Mouse (Mus musculus) embryonic facial prominence, embryonic 12.5 days (tissue): ENCODE results near the gene Csmd2. TPM values are rescaled to one million over a fixed set of nuclear protein-coding genes. Genes with fewer than 3 reads are reported as not detected.

Experiments used
- ATAC-seq: fragments of 200-750 bp; cut with Nextera tagmentation; 2 replicates; pipeline ENCODE4 v1.8.0; 2017; ENCODE audit not compliant: insufficient number of reproducible peaks, insufficient read depth, low FRiP score, low TSS enrichment
- H3K27ac ChIP-seq: fragments of 300-500 bp; sonication (generic); 2 replicates; pipeline ENCODE4 v1.5.1; 2016; ENCODE audit warnings: mild to moderate bottlenecking
- H3K27me3 ChIP-seq: fragments of 300-500 bp; sonication (generic); 2 replicates; pipeline ENCODE4 v1.6.1; 2016; ENCODE audit warnings: mild to moderate bottlenecking, moderate library complexity
- H3K36me3 ChIP-seq: fragments of 300-500 bp; sonication (generic); 2 replicates; pipeline ENCODE4 v1.6.1; 2016; ENCODE audit warnings: mild to moderate bottlenecking
- H3K4me1 ChIP-seq: fragments of 300-500 bp; sonication (generic); 2 replicates; pipeline ENCODE4 v1.6.1; 2016
- H3K4me2 ChIP-seq: fragments of 300-500 bp; sonication (generic); replicated peaks from 2 replicates; pipeline ENCODE4 v1.6.1; 2016; ENCODE audit warnings: mild to moderate bottlenecking, moderate library complexity
- H3K4me3 ChIP-seq: fragments of 300-500 bp; sonication (generic); 2 replicates; pipeline ENCODE4 v1.5.1; 2016; ENCODE audit warnings: mild to moderate bottlenecking
- H3K9ac ChIP-seq: fragments of 300-500 bp; sonication (generic); 2 replicates; pipeline ENCODE4 v1.6.1; 2016; ENCODE audit warnings: mild to moderate bottlenecking, moderate library complexity
- H3K9me3 ChIP-seq: fragments of 300-500 bp; sonication (generic); 2 replicates; pipeline ENCODE4 v1.6.1; 2016; ENCODE audit warnings: mild to moderate bottlenecking, moderate library complexity
- WGBS: fragments of 180-500 bp; shearing (Covaris S2); methylation state at CpG from one replicate; pipeline ENCODE4 v1.1.7; 2016; 5-methylcytosine and 5-hydroxymethylcytosine counted together
- polyA plus RNA-seq: library from polyadenylated mRNA; unstranded; fragments of >200 nt; fragmentation: Nextera tagmentation; extraction: Ambion mirVana; gene quantifications from 2 replicates; pipeline ENCODE4 v1.2.1, GENCODE M21; 2016

The Csmd2 gene
- polyA plus RNA-seq, 1 experiment from 2014 or later, result 0.54 TPM

GRCm38 (mm10) chr4:128401591-128401990 is 413.9 kb downstream of the Csmd2 start:
- WGBS, result 58% methylated on average over 3 of the region's 3 CpGs
- ATAC-seq, result no peak
- Histone ChIP-seq H3K27ac (no peak overlapping the region), H3K36me3 (no peaks in the 10 kb centered on the region), H3K4me2 (no peak overlapping the region), H3K27me3 (0 out of 2 replicates have a peak, but pooled peaks cover 3% of the 10 kb centered on the region), H3K9me3 (no peaks in the 10 kb centered on the region), H3K4me3 (no peak overlapping the region), H3K9ac (no peak overlapping the region), H3K4me1 (peaks cover 12% of the 10 kb centered on the region; the same call in 1 of the 2 replicates)

- Histone ChIP-seq H3K36me3 (no peaks in the 10 kb centered on the region), H3K9ac (no peak overlapping the region), H3K4me2 (no peak overlapping the region), H3K27me3 (no peaks in the 10 kb centered on the region), H3K4me1 (0 out of 2 replicates have a peak, but pooled peaks cover 5% of the 10 kb centered on the region), H3K9me3 (no peaks in the 10 kb centered on the region), H3K27ac (no peak overlapping the region), H3K4me3 (no peak overlapping the region)
- ATAC-seq, result no peak
- 69% methylated on average over 1 of the region's 1 CpGs for WGBS
Measured at GRCm38 (mm10) chr4:128402706-128403105, 415.0 kb downstream of the Csmd2 start.

- Histone ChIP-seq H3K4me3 (no peak overlapping the region), H3K4me2 (no peak overlapping the region), H3K27me3 (no peaks in the 10 kb centered on the region), H3K27ac (no peak overlapping the region), H3K9me3 (no peaks in the 10 kb centered on the region), H3K36me3 (no peaks in the 10 kb centered on the region), H3K9ac (no peak overlapping the region), H3K4me1 (no peaks in the 10 kb centered on the region)
- ATAC-seq, result no peak
- WGBS, result 91% methylated on average over 3 of the region's 3 CpGs
Measured at GRCm38 (mm10) chr4:128405576-128405975, 417.9 kb downstream of the Csmd2 start.

GRCm38 (mm10) chr4:128407084-128407845 is 419.6 kb downstream of the Csmd2 start:
- WGBS, result 82% methylated on average over 9 of the region's 9 CpGs
- no peak for ATAC-seq

GRCm38 (mm10) chr4:128411941-128412630 is 424.4 kb downstream of the Csmd2 start:
- H3K4me3 ChIP-seq, result no peak overlapping the region
- H3K36me3 ChIP-seq, result no peaks in the 10 kb centered on the region
- no peak overlapping the region for H3K4me2 ChIP-seq
- WGBS, result 79% methylated on average over 7 of the region's 7 CpGs
- no peaks in the 10 kb centered on the region for H3K9me3 ChIP-seq
- H3K27ac ChIP-seq, result no peak overlapping the region
- no peak for ATAC-seq
- no peaks in the 10 kb centered on the region for H3K27me3 ChIP-seq
- no peaks in the 10 kb centered on the region for H3K4me1 ChIP-seq
- no peak overlapping the region for H3K9ac ChIP-seq

More at GRCm38 (mm10) chr4:128407084-128407845, 419.6 kb downstream of the Csmd2 start:
- Histone ChIP-seq H3K4me1 (no peaks in the 10 kb centered on the region), H3K36me3 (no peaks in the 10 kb centered on the region), H3K27ac (no peak overlapping the region), H3K9ac (no peak overlapping the region), H3K9me3 (no peaks in the 10 kb centered on the region), H3K27me3 (no peaks in the 10 kb centered on the region), H3K4me3 (no peak overlapping the region), H3K4me2 (no peak overlapping the region)

GRCm38 (mm10) chr4:128414741-128415140 is 427.1 kb downstream of the Csmd2 start:
- no peak for ATAC-seq
- Histone ChIP-seq H3K9ac (no peak overlapping the region), H3K9me3 (no peaks in the 10 kb centered on the region), H3K36me3 (no peaks in the 10 kb centered on the region), H3K27me3 (no peaks in the 10 kb centered on the region), H3K4me1 (no peaks in the 10 kb centered on the region), H3K4me2 (no peak overlapping the region), H3K4me3 (no peak overlapping the region), H3K27ac (no peak overlapping the region)
- 89% methylated on average over 2 of the region's 2 CpGs for WGBS

GRCm38 (mm10) chr4:128419988-128420617 is 432.4 kb downstream of the Csmd2 start:
- Histone ChIP-seq H3K27me3 (no peaks in the 10 kb centered on the region), H3K4me2 (no peak overlapping the region), H3K4me1 (no peaks in the 10 kb centered on the region), H3K4me3 (no peak overlapping the region), H3K36me3 (no peaks in the 10 kb centered on the region), H3K9me3 (no peaks in the 10 kb centered on the region), H3K27ac (no peak overlapping the region), H3K9ac (no peak overlapping the region)
- no peak for ATAC-seq
- 69% methylated on average over 7 of the region's 7 CpGs for WGBS

- H3K36me3 ChIP-seq, result no peaks in the 10 kb centered on the region
- no peaks in the 10 kb centered on the region for H3K9me3 ChIP-seq
- no peak for ATAC-seq
- H3K9ac ChIP-seq, result no peak overlapping the region
- no peak overlapping the region for H3K27ac ChIP-seq
- no peak overlapping the region for H3K4me2 ChIP-seq
- 58% methylated on average over 4 of the region's 4 CpGs for WGBS
- no peaks in the 10 kb centered on the region for H3K27me3 ChIP-seq
- no peak overlapping the region for H3K4me3 ChIP-seq
- no peaks in the 10 kb centered on the region for H3K4me1 ChIP-seq
Measured at GRCm38 (mm10) chr4:128422486-128422885, 434.8 kb downstream of the Csmd2 start.

GRCm38 (mm10) chr4:128425339-128425738 is 437.7 kb downstream of the Csmd2 start:
- no peaks in the 10 kb centered on the region for H3K4me1 ChIP-seq
- H3K27me3 ChIP-seq, result no peaks in the 10 kb centered on the region
- WGBS, result 74% methylated on average over 2 of the region's 2 CpGs

GRCm38 (mm10) chr4:128427261-128428030 is 439.8 kb downstream of the Csmd2 start:
- H3K36me3 ChIP-seq, result no peaks in the 10 kb centered on the region
- no peak overlapping the region for H3K9ac ChIP-seq
- no peak overlapping the region for H3K4me3 ChIP-seq
- H3K4me1 ChIP-seq, result no peaks in the 10 kb centered on the region
- no peaks in the 10 kb centered on the region for H3K9me3 ChIP-seq
- ATAC-seq, result no peak
- WGBS, result 89% methylated on average over 14 of the region's 14 CpGs
- no peak overlapping the region for H3K27ac ChIP-seq
- no peaks in the 10 kb centered on the region for H3K27me3 ChIP-seq
- no peak overlapping the region for H3K4me2 ChIP-seq

More at GRCm38 (mm10) chr4:128425339-128425738, 437.7 kb downstream of the Csmd2 start:
- Histone ChIP-seq H3K4me2 (no peak overlapping the region), H3K36me3 (no peaks in the 10 kb centered on the region), H3K9ac (no peak overlapping the region), H3K9me3 (no peaks in the 10 kb centered on the region), H3K27ac (no peak overlapping the region), H3K4me3 (no peak overlapping the region)
- no peak for ATAC-seq

- H3K4me2 ChIP-seq, result no peak overlapping the region
- H3K4me3 ChIP-seq, result no peak overlapping the region
- no peak for ATAC-seq
- no peaks in the 10 kb centered on the region for H3K36me3 ChIP-seq
- H3K4me1 ChIP-seq, result no peaks in the 10 kb centered on the region
- no peaks in the 10 kb centered on the region for H3K27me3 ChIP-seq
- no peak overlapping the region for H3K27ac ChIP-seq
- H3K9me3 ChIP-seq, result no peaks in the 10 kb centered on the region
- no peak overlapping the region for H3K9ac ChIP-seq
- 78% methylated on average over 18 of the region's 18 CpGs for WGBS
Measured at GRCm38 (mm10) chr4:128428303-128429107, 440.8 kb downstream of the Csmd2 start.
